Mouse (Mus musculus) v-Abl transformed pro-B cells (cell line): ENCODE results near the gene Abhd4.

Experiments
- in situ Hi-C, 2 experiments: fragments of 400-800 bp; cut with MboI; formaldehyde crosslinking; loops; one replicate each; pipeline ENCODE4 v1.15.1; 2025; ENCODE audit not compliant: unreplicated experiment in 2 of 2

Abhd4 gene

DNA sequence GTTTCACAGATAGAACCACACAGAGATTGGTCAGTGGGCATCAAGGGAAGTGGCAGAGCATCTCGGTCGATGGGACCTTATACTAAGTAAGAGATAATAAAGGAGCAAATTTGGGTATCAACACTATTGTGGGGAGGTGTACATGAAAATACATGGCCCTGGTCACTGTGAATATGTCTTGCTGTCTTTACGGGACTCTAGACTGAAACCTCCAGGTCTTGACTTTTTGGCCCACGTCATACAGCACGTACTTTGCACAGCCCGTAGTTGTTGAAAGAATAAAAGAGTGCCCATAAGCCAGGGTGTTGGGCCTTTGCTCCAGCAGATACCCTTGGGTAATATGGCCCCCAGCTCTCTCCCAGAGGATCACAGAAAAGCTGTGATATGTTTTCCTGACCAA lies 32.3 kb upstream of the Abhd4 start:
- in situ Hi-C loops = loop anchor here (5.0 to 10.0 kb wide), 2 partner anchors 59 to 483 kb away; no protein-coding TSS in a partner anchor

GRCm38 (mm10) chr14:54222289-54222727 lies 31.7 kb upstream of the Abhd4 start:
- in situ Hi-C loops = loop anchor here (5.0 to 10.0 kb wide), 2 partner anchors 60 to 482 kb away; no protein-coding TSS in a partner anchor

GRCm38 (mm10) chr14:54223315-54224063 lies 30.5 kb upstream of the Abhd4 start:
- in situ Hi-C loops = loop anchor here (5.0 to 10.0 kb wide), 2 partner anchors 61 to 481 kb away; no protein-coding TSS in a partner anchor

DNA sequence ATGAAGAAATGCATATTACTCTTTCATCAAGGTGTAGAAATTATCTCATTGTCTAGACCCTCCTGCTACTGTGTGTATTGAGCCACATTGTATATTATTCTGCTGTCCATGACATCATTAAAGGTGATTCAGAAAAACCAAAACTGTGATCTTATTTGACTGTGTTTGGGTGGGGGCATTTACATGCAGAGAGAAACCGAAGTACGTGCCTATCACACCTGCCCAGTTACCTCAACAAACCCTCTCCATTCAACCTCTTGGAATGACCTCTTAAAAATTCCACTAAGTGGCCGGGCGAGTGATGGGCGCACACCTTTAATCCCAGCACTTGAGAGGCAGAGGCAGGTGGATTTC lies 29.9 kb upstream of the Abhd4 start:
- in situ Hi-C loops = loop anchor here (5.0 to 10.0 kb wide), 2 partner anchors 62 to 481 kb away; no protein-coding TSS in a partner anchor

DNA sequence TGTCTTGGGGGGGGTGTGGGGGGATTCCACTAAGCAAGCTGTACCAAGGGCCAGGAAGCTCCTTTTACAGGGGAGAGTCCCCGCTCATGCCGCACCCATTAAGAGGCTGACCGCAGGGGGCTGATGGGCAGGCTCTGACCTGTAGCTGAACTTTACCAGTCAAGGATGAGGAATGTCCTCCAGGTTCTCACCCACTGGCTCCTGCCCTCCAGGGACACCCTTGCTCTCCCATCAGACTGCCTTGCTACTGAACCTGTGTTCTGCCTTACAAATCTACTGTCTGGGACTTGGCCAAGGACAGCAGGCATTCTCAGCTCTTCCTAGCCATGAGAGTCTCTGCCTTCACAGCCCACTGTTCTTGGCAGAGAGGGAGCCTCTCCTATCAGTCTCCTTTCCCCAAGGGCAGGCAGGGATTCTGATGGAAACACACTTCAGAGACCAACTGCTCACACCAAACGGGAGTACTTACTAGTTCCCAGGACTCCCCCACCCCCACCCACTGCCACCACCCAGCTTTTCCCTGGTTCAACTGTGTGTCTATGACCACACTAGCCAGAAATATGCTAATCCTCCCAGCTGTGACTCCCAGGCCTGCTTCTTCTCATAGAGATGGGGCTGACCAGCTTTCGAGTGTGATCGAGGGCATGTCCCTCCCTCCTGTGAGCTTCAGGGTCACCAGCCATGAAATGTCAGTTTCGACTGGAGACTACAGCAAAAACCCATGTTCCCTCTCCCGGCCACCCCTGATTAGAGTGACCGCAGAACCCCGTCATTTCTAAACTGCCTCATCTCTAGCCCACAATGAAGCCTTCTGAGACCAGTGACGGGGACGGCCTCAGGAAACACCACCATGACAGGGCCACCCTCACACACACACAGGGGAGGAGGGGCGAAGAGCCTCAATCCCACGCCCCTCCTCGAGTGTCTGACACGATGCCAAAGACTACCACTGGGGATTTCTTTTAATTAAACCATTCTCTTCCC lies 29.2 kb upstream of the Abhd4 start:
- in situ Hi-C loops = loop anchor here (5.0 to 10.0 kb wide), 6 partner anchors 62 to 480 kb away; no protein-coding TSS in a partner anchor

GRCm38 (mm10) chr14:54225725-54226124 lies 28.3 kb upstream of the Abhd4 start:
- in situ Hi-C loops = loop anchor here (5.0 to 10.0 kb wide), 5 partner anchors 102 to 479 kb away; no protein-coding TSS in a partner anchor

GRCm38 (mm10) chr14:54226911-54227811 lies 26.8 kb upstream of the Abhd4 start:
- in situ Hi-C loops = loop anchor here (5.0 to 10.0 kb wide), 5 partner anchors 100 to 478 kb away; no protein-coding TSS in a partner anchor

GRCm38 (mm10) chr14:54227911-54228451 lies 26.0 kb upstream of the Abhd4 start:
- in situ Hi-C loops = loop anchor here (5.0 to 10.0 kb wide), 5 partner anchors 99 to 477 kb away; no protein-coding TSS in a partner anchor

- in situ Hi-C loops = loop anchor here (5.0 to 10.0 kb wide), 5 partner anchors 99 to 476 kb away; no protein-coding TSS in a partner anchor
Observed at GRCm38 (mm10) chr14:54228501-54228900, 25.5 kb upstream of the Abhd4 start.

DNA sequence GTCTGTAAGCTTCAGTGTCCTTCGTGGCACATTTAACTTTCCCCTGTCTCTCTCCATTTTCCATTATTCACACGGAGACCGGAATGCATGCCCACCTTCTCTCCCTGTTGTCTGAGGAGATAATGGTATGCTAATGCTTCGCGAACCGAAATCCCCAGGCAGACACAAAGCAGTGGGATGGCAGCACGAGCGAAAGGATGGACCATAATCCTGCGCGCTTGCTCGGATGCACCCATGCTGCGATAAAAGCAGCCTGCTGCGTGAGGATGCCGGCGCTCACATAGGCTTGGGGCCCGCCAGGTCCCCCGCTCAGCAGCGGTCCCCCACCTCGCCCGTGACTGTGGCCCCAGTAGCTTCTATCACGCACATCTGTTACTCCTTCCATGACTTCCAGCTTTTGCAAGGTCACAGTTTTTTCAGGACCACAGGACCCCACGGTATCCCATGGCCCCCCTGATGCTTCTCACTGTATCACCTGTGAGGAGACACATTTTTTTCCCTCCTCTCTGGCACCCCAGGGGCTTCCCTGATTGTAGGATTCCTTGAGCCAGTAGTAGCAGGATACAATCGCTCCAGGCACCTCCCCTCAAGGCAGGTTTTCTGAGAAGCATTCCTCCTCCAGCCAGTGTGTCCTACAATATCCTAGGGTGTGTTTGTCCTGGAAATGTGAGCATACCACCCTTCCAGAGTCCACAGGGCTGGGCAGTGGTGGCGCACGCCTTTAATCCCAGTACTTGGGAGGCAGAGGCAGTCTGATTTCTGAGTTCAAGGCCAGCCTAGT lies 24.9 kb upstream of the Abhd4 start:
- in situ Hi-C loops = loop anchor here (5.0 to 10.0 kb wide), 5 partner anchors 98 to 476 kb away; no protein-coding TSS in a partner anchor

- in situ Hi-C loops = loop anchor here (5.0 to 10.0 kb wide), 7 partner anchors 97 to 475 kb away; partner anchors contain the start of gene Slc7a7 (in 1 of the 2)
Observed at GRCm38 (mm10) chr14:54229849-54230248, 24.1 kb upstream of the Abhd4 start.

GRCm38 (mm10) chr14:54230638-54231150 lies 23.3 kb upstream of the Abhd4 start:
- in situ Hi-C loops = loop anchor here (5.0 to 10.0 kb wide), 2 partner anchors 184 to 217 kb away; partner anchors contain the start of gene Slc7a7 (in 1 of the 2)

- in situ Hi-C loops = loop anchor here (5.0 to 10.0 kb wide), 2 partner anchors 183 to 216 kb away; partner anchors contain the start of gene Slc7a7 (in 1 of the 2)
Observed at GRCm38 (mm10) chr14:54231176-54231956, 22.6 kb upstream of the Abhd4 start.

DNA sequence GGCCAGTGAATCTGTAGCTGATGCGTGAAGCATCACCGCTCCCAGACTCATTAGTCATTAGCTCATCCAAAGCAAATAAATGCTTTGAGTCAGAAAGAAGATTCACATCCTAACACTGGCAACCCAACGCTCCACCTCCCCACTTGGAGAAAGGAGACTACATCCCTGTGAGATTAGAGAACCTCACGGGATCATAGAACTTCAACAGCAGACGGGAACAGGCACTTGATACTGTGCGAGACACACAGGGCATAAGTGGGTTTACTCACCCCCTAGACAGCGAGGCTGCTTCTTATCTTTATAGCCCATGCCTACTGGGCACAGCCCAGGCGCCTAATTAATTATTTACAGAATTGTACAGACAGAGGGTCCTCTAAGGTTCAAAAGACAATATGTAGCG lies 21.8 kb upstream of the Abhd4 start:
- in situ Hi-C loops = loop anchor here (5.0 to 10.0 kb wide), 2 partner anchors 183 to 215 kb away; partner anchors contain the start of gene Slc7a7 (in 1 of the 2)

DNA sequence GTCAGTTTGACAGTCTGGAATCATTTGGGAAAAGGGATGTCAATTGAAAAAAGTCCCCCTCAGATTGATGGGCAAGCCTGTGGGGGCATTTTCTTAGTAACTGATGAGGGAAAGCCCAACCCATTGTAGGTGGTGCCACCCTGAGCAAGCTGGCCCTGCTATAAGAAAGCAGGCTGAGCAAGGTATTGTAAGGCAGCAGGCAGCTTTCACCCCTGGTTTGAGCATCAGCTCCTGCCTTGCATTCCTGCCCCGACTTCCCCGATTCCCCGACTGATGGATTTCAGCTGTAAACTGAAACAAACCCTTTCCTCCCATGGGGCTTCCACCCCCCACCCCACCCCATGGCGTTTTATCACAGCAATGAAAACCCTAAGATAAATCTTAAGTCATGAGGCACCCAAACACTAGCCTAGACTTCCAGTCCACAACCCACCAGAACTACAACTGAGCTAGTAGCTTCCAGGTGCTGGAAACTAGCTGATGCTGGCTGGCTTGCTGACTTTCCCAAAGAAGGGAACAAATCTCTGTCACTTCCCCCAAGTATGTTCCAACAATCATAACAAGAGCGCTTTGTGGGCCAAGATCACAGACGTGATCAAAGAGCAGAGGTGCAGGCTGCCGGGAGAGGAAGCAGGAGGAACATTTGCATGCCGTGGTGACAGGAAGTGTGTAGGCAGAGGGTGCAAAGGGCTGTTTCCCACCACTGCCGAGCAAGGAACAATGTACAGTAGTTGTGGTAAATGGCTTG lies 21.0 kb upstream of the Abhd4 start:
- in situ Hi-C loops = loop anchor here (5.0 to 10.0 kb wide), 2 partner anchors 182 to 214 kb away; partner anchors contain the start of gene Slc7a7 (in 1 of the 2)

- in situ Hi-C loops = loop anchor here (5.0 to 10.0 kb wide), 2 partner anchors 181 to 214 kb away; partner anchors contain the start of gene Slc7a7 (in 1 of the 2)
Observed at GRCm38 (mm10) chr14:54233559-54234143, 20.3 kb upstream of the Abhd4 start.
